Mouse (Mus musculus) megakaryocyte, adult 5-6 weeks (primary cell): Measurements from ENCODE around the gene Ddah2. TPM values are rescaled to one million over a fixed set of nuclear protein-coding genes. Genes with fewer than 3 reads are reported as not detected.
"Not testable (repeated sequence)": the region's sequence is repeated elsewhere in the genome, so short reads cannot be mapped to it uniquely, and the experiment has no call there.

ENCODE experiments used
- ATAC-seq: 2 replicates; pipeline ENCODE4 v1.8.0; 2016; ENCODE audit warnings: mild to moderate bottlenecking, inconsistent platforms; ENCODE audit not compliant: poor library complexity, severe bottlenecking
- total RNA-seq, 2 experiments: library from RNA; stranded (forward) in 1 of 2; stranded (reverse) in 1 of 2; fragments of 153-499, 151-499 nt in 1 of 2; fragments of 221-1000, 200-1000 nt in 1 of 2; gene quantifications; 2 replicates each; pipeline versions ENCODE4 v1.2.3 to v1.2.4; 2015 to 2017

Ddah2 gene
- total RNA-seq, 2 experiments from 2014 or later = 1.2 to 3.1 TPM

GRCm38 (mm10) chr17:35027277-35028068, 31.4 kb upstream of the Ddah2 start, which contains the start of gene Sapcd1:
Gene Sapcd1 (minus strand): TSS chr17:35028016.
- no peak for ATAC-seq

GRCm38 (mm10) chr17:35028315-35028714, 30.5 kb upstream of the Ddah2 start:
- ATAC-seq = no peak

DNA sequence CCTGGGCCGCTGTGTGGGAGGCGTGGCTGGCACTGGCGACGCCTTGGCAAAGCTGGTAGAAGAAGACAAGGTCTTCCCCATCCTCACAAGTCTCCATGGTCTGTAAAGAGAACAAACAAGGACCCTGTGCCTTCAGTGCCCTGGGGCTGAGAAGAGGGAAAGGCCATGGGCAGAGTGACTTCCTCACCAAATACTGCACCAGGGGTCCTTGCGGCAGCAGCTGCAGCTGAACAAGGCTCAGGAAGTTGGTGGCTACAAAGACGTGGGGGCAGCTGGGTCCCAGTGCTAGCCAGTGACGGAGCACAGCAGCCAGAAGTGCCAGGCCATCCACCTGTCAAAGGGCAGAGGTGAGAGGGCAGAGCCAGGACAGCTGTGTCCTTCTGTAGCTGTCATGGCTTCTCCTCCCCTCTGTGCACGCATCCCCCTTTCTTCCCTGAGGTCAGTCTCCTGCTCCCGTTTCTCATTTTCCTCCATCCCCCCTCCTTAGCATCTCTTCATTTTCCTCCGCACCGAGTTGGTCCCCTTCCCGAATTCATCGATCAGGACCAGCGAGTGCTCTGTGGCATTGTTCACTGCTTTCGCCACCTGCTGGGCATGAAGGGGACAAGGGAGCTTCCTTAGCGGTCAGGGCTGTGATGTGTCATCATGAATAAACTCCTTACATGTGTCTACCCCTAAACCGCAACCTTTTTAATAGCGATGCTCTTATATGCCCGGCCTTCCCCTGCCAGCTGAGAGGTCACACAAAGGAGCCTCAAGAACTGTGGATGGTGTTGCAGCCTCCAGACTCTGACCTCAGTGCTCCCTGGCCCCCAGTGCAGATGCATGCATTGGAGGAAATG, 28.9 kb upstream of the Ddah2 start:
- ATAC-seq = peak; percentile 78

DNA sequence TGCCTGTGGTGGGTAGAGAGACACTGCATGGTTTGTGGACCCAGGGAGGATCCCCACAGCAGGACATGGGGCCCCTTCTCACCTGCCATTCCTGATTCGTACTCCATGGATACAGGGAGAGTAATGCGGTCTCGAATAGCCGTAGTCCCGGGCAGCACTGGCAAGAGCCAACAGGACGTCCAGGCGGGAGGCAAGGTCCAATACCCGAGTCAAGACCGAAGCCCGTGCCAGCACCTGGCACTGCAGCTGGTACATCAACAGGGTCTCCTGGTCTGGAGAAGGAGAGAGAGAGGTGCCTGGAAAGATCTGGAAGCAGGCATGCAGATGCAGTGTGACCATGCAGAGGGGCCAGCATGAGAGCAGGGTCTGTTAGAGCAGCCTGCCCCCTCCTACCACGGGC, 27.6 kb upstream of the Ddah2 start:
- no peak for ATAC-seq

- ATAC-seq = no peak
Measured at GRCm38 (mm10) chr17:35031880-35032279, 27.0 kb upstream of the Ddah2 start.

DNA sequence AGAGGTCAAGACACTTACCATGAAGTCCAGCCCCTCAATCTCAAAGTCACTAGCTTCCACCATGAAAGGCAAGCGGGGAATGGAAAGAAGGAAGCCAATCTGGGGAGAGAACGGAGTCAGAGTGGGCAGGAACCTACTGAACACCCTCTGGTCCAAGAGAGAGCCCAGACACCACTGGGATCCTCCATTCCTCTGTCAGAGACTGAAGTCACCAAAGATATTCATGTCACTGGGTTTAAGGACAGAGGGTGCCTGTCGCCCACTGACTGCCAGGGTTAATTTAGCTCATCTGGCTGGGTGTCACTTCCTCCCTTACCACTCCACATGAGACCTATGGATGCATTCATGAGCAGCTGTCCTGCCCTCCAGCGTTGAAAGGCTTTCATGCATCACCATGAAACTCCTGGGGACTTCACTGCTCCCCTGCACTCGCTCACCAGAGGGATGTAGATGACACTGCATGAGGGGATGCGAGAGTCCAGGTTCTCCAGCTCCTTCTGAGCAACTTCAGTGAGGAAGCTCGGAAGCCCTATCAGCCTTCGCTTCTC, 26.4 kb upstream of the Ddah2 start:
- no peak for ATAC-seq

- not testable (repeated sequence) for ATAC-seq
Measured at GRCm38 (mm10) chr17:35033703-35034102, 25.1 kb upstream of the Ddah2 start.

GRCm38 (mm10) chr17:35034896-35035295, 23.9 kb upstream of the Ddah2 start:
- no peak for ATAC-seq

DNA sequence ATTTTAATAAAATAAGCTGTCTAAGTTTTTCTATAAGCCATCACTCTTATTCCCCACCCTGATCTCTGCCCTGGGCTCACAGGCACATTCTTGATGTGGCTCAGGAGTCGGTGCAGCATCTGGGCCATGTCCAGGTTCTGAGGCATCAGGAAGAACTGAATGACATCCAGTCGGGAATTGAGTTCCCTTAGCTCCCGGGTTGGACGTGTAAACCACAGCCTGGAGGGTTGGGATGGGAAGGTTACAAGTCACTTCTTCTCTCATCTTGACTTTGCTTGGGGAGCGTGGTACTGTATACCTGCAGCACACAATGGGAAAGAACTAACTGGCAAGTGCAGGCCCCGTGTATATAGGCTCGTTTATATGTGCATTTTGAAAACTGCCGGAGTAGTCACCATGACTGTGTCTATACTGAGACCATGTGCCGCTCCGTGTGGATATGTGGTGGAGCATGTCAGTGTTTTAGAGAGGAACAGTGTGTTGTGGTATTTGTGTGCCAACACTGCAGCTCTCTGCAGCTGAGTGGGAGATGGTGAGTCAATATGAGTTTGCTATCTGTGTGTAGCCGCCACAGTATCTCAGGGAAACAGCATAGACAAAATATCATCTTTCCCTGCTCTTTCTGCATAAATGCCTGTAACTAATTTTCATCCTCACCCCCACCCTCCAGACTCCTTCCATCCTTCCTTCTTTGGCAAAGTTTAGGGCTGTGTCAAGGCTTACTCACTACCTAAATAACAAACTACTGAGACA, 19.5 kb upstream of the Ddah2 start:
- no peak for ATAC-seq

GRCm38 (mm10) chr17:35043794-35044193, 15.0 kb upstream of the Ddah2 start:
- ATAC-seq = no peak

- no peak for ATAC-seq
Measured at GRCm38 (mm10) chr17:35044904-35045806, 13.7 kb upstream of the Ddah2 start.

DNA sequence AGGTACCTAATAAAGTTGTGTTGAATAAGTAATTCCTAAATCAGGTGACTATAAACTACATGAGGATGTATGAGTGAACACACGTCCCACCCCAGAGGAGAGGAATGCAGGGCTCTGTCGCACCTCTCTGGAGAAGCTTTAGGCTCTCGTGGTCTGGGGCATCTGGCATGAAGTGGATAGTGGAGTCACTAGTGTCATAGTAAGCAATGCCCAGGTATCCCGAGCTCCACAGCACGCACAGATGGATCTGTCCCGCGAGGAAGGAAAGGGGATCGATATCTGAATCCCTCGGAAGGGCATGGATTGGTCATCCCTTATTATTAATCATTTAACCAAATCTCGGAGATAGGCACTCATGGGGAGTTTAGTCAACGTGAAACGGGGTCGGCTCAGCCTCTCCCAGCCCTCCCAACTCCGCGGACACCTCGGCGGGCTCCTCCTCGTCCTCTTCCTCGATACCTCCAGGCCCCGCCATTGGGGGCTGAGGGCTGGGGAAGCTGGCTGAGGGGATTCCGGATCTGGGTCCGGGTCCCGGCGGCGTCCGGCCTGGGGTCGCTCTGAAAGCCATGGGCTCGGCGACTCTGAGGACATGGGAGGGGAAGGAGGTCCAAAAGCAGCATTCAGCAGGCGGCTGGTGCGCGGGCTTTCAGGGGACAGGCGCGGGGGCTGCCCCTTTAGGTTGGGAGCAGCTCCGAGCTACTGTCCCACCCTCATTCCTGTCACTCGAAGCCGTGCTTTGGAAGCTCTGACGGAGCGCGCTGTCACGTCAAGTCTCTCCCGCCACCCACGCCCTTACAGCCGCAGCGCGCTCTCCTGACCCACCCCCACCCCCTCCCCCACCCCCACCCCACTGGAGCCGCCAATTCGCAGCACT, 12.8 kb upstream of the Ddah2 start:
- ATAC-seq = no peak

DNA sequence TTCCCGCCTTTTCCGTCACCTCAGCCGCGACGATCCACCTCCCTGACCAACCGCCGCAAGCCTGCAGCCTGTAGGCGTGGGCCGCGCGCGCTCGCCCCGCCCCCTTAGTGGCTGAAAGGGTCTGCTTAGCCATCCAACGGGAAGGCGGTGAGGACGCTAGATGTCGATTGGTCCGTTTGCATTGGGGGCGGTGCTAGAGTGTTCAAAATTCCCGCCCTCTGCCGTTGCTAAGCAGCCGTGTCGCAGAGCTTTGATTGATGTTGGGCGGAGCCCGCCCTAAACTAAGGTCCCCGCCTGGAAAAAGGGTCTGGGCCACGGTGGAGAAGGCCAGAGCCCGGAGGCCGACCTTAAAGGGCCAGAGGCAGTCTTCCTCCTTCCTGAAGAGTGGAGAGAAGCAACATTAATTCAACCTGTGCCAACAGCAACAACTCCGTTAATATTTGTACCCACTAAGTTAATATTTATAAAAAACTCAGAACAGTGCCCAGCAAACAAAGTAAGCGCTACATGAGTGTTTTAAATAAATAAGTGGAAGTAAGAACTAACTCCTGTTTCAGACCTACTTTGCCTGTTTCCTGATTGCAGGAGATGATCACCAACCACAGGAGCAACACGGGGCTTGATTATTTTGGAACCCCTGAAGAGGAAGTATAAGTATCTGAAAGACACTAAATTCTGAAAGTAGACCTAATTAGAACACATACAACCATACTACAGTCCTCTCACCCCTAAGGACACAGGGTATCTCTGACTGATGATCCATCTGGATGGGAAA, 12.0 kb upstream of the Ddah2 start, which contains the start of gene Msh5:
Msh5 (minus strand) TSS at position 65 of the 775 bp plus-strand sequence.
- peak; percentile 75 for ATAC-seq

DNA sequence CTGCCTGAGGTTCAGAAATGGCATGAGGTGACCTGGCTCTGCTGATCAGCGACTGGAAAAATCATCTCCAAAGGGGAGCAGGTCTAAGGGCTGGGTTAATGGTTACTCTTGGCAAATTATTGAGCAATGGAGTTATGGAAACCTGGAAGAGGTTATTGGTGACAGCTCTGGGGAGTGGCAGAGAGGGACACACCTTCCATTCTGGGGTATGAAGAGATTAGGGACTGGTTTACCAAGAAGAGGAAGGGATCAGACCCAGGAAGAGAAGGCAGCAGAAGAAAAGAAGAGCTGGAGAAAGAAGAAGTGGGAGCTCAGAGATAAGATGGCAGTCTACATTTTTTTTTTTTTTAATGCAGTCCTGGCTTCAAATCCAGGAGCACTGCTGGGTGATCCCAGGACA, 11.1 kb upstream of the Ddah2 start:
- no peak for ATAC-seq

- ATAC-seq = 0 out of 2 replicates have a peak, but pooled peaks have one; percentile 9
Measured at GRCm38 (mm10) chr17:35048149-35048931, 10.5 kb upstream of the Ddah2 start.

- ATAC-seq = no peak
Measured at GRCm38 (mm10) chr17:35048932-35049440, 9.8 kb upstream of the Ddah2 start.

DNA sequence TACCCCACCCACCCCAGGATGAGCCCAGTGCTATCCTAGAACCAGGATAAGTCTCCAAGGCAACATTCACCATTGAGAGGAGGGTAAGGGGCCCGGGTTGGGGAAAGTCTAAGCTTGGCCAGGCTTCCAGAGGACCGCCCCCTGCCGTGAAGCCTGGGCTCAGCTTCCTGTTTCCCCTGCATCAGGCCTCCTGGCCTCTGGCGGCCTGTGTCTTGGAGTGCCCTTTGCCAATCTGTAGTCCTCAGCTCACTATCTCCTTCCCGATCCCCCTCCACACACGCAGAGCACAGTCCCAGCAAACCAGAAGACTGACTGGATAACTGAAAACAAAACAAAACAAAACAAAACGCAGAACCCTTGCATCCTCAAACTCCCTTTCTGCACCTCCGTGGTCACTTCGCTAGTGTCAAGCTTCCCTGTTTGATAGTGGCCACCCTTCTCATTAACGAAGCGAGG, 9.2 kb upstream of the Ddah2 start, which contains the start of gene Clic1:
Clic1 (plus strand) TSS at position 406 of the 456 bp plus-strand sequence.
- ATAC-seq = peak; percentile 19
